Mouse (Mus musculus): ENCODE measurements around the gene Slc22a23.
A peak's percentile ranks its signal among the peaks of the same experiment; 100 is the strongest.
"Not testable (repeated sequence)": the region's sequence is repeated elsewhere in the genome, so short reads cannot be mapped to it uniquely, and the experiment has no call there.

The Slc22a23 gene

GRCm38 (mm10) chr13:34345128-34346085, at the start of gene Slc22a23:
Gene Slc22a23, minus strand, starts transcription at chr13:34345182.
- DNase-seq = peak; percentile 68 to 72

GRCm38 (mm10) chr13:34394305-34394704, 49.3 kb upstream of the Slc22a23 start:
- not testable (repeated sequence) for DNase-seq

DNA sequence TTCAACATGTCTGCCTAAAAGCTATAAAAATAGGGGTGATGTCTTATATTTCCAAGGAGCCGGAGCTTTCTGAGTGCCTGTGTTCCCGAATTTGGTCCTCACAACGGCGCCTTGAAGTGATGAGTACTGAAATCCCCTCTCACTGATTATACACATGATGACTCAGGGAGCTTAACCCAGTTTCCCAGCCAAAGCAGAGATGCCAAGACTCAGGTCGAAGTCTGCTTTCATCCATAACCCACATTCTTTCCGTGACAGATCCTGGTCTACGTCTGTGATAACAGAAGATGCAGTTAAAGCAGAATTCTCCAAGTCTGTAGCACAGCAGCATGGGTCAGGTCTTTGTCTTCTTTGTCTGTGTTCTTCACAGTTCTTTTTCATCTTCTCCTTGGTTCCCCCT, 47.4 kb upstream of the Slc22a23 start:
- no peak for DNase-seq

DNA sequence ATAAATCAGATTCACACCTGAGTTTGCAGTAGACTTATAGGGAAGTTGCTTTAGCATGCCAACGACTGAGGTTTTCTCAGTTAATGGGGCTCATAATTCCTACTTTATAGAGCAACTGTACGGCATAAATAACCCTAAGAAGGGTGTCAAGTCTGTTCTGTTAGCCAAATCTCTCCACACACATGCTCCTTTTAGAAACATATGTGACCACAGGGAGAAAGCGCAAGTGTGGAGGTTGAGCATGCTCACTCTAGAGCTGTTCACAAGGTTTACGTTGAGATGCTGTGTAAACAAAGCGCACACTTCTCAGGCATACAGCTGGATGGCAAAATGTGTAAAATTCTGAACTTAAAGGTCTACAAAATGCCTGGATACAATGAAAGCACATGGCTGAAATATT, 43.2 kb upstream of the Slc22a23 start:
- no peak for DNase-seq

GRCm38 (mm10) chr13:34383416-34383815, 38.4 kb upstream of the Slc22a23 start:
- no peak for DNase-seq

DNA sequence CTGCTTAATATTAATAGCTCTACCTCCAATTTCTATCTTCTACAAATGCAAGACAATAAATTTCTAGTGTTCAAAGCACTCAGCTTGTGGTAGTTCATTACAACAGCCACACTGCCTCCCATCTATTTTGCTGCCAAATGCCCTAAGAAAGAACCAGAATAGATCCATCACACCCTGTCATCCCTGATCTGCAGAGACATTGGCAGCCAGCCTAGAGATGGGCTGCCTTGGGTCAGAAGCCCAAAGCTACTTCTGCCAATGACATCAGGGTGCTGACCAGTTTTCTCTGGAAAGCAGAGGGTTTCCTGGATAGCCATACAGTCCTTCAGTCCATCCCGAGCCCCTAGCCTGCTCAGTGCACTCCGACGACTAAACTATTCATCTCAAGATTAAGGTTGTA, 33.9 kb upstream of the Slc22a23 start:
- DNase-seq = no peak

DNA sequence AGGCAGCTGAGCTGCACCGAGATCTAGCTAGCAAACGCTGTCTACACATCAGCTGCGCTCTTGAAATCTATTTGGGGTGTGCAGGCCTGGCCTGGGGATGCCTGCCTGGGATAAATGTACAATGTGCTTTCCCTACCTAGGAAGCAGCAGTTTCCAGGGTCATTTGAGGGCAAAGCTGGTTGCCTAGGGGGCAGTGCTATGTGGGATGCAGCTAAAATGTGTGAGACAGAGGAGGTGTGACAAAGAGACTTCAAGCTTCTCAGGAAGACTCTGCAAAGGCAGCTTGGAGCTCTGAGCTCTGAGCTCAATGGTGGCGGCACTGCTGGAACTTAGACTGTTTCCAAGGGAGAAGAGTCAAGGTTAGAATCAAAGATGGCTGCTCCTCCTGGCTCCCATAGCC, 30.2 kb upstream of the Slc22a23 start:
- DNase-seq = no peak

GRCm38 (mm10) chr13:34372870-34373478, 28.0 kb upstream of the Slc22a23 start:
- no peak for DNase-seq

DNA sequence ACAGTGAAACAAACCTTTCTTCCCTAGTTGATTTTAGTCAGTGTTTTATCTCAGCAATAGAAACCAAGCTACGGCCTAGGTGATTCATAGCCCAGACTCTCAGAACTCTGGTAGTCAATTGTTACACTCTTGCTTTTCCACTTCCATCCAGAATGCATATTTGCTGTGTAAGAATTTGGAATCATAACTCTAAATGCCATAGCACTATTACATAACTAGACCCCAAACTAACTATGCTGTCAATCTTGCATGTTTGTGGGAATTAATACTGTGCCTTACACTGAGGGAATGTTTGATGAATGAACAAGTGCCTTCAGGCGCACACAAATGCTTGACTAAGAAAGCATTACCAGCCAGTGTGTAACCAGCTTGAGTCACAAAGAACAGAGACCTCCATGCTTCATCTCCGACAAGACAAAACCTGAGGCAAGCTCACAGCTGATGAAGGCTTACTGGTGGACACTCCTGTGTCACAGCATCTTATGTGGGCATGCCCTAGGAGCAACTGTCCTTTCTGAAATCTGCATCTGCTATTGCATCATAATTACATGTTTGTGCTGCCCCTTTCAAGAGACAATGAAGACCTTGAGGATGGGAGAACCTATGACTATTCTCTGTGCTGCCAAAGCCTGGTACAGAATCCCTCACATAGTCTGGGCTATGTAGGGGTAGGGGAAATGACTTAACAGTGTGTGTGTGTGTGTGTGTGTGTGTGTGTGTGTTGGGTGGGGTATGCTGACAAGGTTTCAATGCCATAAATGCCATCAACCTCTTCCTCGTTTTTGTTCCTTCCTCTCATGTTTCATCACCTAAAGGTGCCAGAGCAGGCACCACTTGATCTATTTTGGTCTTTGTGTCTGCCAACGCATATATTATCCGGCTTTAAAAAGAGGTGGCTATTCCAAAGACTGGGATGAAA, 27.2 kb upstream of the Slc22a23 start:
- no peak for DNase-seq

DNA sequence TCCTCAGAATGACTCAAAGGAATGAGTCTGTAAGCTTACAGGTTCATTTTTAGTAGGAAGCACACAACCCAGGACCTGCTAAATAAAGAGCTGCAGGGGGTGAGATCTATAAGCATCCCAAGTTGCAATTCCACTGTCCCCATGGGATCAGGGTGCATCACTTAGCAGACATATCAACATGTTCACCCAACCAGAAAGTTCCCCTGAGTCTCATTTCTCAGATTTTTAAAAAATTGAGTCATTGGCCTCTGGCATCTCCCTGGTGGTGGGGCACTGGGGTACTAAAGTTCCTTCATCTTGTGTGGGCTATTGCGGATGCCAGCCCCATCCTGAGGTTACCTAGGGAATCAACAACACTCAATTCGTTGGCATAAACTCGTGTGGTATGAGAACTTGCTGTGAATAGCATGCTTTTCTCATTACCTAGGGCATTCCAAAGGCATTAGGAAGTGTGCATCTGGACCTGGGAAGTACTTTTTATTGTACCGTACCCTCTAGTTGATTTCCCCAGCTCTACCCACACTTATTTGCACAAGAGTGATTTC, 25.4 kb upstream of the Slc22a23 start:
- DNase-seq = no peak

DNA sequence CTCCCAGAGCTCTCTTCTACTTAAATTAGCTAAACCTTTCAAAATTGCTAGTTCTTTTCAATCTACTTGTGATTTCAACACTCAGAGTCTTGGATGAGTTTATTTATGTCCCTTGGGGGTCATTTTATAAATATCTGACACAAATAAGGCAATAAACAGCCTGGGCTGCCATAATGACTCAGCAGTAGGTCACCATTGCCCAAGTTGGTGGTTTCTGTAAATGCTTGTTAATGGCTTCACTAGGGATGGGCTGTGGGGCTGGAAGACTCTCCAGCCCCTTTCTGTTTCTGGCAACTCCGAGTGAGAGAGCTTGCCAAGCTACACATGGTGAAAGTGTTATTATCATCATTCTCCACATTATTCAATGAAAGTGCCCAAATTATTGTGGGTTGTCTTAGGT, 20.2 kb upstream of the Slc22a23 start:
- DNase-seq = no peak

GRCm38 (mm10) chr13:34355656-34356055, 10.7 kb upstream of the Slc22a23 start:
- DNase-seq = no peak

- no peak for DNase-seq
Observed at GRCm38 (mm10) chr13:34354830-34355624, 10.0 kb upstream of the Slc22a23 start.

DNA sequence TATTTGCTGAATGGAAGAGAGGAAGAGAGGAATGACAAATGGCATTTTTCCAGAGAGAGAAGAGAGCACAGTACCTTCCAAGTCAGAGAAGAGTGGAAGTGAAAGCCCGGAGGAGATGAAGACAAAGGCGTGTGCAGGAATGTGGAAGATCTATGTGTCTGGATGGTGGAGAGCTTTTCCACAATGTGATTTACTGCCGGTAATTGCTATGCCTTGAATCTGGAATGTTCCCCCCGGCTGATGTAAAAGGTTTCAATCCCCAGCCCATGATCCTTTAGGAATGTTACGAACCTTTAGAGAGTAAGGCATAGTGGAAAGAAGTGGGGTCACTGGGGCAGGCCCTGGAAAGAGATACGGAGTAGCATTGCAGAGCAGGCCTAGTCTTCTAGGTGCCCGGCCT, 8.3 kb upstream of the Slc22a23 start:
- DNase-seq = no peak

DNA sequence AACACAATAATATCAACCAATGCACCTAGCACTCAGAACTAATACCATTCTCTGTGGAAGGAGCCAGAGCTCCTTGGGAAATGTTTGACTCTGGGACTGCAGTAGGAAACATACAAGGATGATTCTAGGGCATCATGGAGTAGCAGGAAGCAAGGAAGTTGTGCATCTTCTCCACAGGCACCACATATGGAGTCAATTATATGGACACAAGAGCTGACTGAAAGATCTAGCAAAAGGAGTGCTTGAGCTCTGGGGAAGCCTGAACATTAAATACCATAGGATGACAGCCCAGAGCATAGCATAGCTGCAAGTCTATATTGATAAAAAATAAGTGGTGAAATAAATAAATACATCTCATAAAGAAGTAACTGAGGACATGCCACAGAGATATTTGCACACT, 6.5 kb upstream of the Slc22a23 start:
- DNase-seq = no peak

DNA sequence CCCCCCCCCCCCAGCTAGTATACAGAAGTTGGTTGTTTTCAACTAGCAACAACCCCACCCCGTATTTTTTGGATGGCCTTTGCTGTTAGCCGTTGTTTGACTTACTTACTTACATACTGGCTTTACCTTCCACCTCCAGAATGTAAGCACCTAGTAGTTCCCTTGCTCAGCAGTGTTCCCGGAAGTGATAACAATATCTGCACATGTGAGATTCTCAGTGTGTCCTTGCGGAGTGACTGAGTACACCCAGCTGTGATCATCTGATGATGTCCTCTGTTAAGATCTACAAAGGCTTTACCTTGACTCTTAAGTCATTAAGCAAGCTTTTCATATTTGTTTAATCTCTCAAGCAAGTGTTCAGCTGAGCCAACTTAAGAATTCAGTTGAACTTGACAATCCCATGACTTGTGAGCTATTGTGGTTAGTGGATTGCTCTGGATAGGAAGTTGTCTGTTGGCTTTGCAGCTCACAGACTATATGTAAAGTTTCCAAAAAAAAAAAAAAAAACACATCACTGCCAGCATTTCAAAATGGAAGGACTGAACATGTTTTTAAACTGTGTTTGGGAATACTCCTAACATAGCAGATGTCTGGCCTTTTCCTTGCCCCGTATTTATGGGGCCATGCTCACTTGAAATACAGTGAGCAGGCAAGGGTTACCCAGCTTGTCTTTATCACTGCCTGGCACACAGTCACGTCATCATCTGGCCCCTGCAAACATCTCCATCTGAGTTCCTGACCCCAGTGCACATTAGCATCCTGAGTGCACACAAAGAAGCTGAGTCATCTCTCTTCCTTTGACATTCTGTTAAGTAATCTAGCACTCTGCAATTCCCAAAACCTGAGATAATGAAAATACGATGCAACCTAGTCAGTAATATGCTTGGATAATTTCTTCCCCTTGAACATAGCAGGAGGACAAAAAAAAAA, 3.2 kb upstream of the Slc22a23 start:
- DNase-seq = no peak

DNA sequence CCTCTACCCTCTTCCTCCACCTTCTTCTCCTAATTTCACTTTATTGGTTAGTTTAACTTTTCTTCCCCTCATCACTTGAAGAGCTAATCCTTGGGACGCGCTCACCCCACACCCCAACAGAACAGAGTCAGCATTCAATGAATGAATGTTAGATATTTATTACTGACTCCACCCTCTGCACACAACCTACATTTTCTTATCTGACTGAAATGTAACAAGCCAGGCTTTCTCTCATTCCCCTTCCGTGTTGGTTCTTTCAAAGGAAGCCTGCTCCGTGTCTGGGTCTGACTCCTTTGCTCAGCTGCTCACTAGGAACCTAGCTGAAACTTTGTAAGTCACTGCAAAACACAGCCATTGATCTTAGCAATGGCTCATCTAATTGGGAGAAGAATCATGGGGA, 1.8 kb upstream of the Slc22a23 start:
- no peak for DNase-seq

GRCm38 (mm10) chr13:34346238-34346637, 1.3 kb upstream of the Slc22a23 start:
- no peak for DNase-seq

DNA sequence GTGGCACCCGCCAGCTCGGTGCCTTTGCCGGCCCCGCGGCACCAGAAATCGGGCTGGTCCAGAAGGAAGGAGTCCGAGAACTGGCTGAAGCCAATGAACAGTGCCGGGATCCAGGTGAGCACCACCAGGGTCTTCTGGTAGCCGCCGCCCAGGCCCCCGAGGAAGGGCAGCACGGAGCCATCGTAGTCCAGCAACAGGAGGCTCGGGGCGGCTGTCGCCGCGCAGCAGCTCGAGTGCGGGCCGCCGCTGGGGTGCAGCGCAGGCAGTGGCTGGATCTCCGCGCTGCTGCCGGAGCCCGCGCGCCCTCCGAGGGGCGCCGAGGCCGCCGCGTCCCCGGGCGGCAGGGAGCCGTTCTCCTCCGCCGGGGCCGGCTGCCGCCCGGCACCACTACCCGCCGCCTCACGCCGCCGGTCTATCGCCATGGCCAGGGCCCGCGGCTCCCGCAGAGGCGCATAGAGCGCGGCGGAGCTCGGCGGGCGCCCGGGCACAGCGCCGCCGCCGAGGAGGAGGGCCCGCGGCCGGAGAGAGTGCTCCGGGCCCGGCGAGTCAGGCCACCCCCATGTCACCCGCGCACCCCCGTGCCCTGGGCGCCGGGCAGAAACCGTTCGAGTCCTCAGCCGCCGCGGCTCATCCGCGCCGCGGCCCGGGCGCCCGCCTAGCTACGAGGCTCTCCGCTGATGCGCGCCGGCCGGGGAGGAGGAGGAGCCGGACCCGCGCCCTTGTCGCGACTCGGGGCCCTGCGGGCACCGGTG, 430 bp downstream of the Slc22a23 start:
- DNase-seq = peak in 1 of 2 experiments; percentile 39

Measured in B cell, adult 2 months (primary cell).